In genomic region chr11:66871701-66872100, GRCm38 (mm10) we compare ENCODE assay signal across 9 mouse cellular contexts. TPM values are rescaled to one million over a fixed set of nuclear protein-coding genes. Genes with fewer than 3 reads are reported as not detected.
A peak's percentile ranks its signal among the peaks of the same experiment; 100 is the strongest.
DNase-seq lines count a peak whose midpoint lies in the region; ATAC-seq and TF ChIP-seq lines count a peak whose summit lies in the region.
"Had no signal": no experiment of that assay in that cellular context is flagged by ENCODE, and none has a peak within 500 bp of the region (broad histone marks: within the 10 kb centered on the region; RNA-seq: fewer than 3 reads in every experiment).

No protein-coding gene starts in this region.

- no peaks in the 10 kb centered on the region for H3K79me2 ChIP-seq in CH12.LX (replicated peaks; ENCODE audit: control insufficient read depth, extremely low read depth, insufficient read depth, poor library complexity, severe bottlenecking)

- no peak overlapping the region for H3K27ac ChIP-seq in hindbrain, embryonic 11.5 days (ENCODE audit: low read depth, low read length)
- no peak overlapping the region for H3K27ac ChIP-seq in hindbrain, embryonic 13.5 days
- H3K27ac ChIP-seq in CH12.LX (ENCODE audit: insufficient read depth, low read depth): no peak overlapping the region
- H3K27ac ChIP-seq: neural tube, embryonic 13.5 days had no signal

- no peaks in the 10 kb centered on the region for H3K4me1 ChIP-seq in hindbrain, embryonic 11.5 days (replicated peaks; ENCODE audit: control insufficient read depth, insufficient read depth, low read length)
- H3K4me1 ChIP-seq in hindbrain, embryonic 13.5 days (replicated peaks): 0 out of 2 replicates have a peak, but pooled peaks cover 2% of the 10 kb centered on the region
- H3K4me1 ChIP-seq in CH12.LX (ENCODE audit: control insufficient read depth in 1 of 2, insufficient read depth in 2 of 2): peaks cover 7 to 20% of the 10 kb centered on the region in 2 experiments; a peak in 3 of 4 replicates
- H3K4me1 ChIP-seq: neural tube, embryonic 13.5 days had no signal

- in situ Hi-C loops in CH12.LX (cut with MboI; ENCODE audit: low pct_ligation_motif_present, low pct_unique_long_range_greater_than_20kb, low sequenced_read_pairs): no loop called here

- intact Hi-C loops in heart, postnatal 36 days (cut with DNase I): loop anchor here (1.0 to 5.0 kb wide), 4 partner anchors 258 to 1049 kb away; no protein-coding TSS in a partner anchor

- H3K4me3 ChIP-seq in hindbrain, embryonic 11.5 days (ENCODE audit: low read depth, low read length): no peak overlapping the region
- H3K4me3 ChIP-seq in hindbrain, embryonic 13.5 days: no peak overlapping the region
- no peak overlapping the region for H3K4me3 ChIP-seq in CH12.LX (replicated peaks in 1 of 3; ENCODE audit: low read depth in 2 of 3, low read length in 2 of 3, poor library complexity in 1 of 3)
- H3K4me3 ChIP-seq: neural tube, embryonic 13.5 days had no signal

- no peaks in the 10 kb centered on the region for H3K27me3 ChIP-seq in hindbrain, embryonic 11.5 days (ENCODE audit: control insufficient read depth, insufficient read depth, low read length)
- no peaks in the 10 kb centered on the region for H3K27me3 ChIP-seq in hindbrain, embryonic 13.5 days
- H3K27me3 ChIP-seq in CH12.LX (replicated peaks): no peaks in the 10 kb centered on the region
- H3K27me3 ChIP-seq: neural tube, embryonic 13.5 days had no signal

- no peak overlapping the region for H3K4me2 ChIP-seq in hindbrain, embryonic 11.5 days (replicated peaks; ENCODE audit: low read depth, low read length)
- H3K4me2 ChIP-seq in hindbrain, embryonic 13.5 days: no peak overlapping the region
- no peak overlapping the region for H3K4me2 ChIP-seq in CH12.LX (ENCODE audit: insufficient read depth, low read depth, poor library complexity, severe bottlenecking)
- H3K4me2 ChIP-seq: neural tube, embryonic 13.5 days had no signal

- no peaks in the 10 kb centered on the region for H3K9me3 ChIP-seq in hindbrain, embryonic 11.5 days (ENCODE audit: control insufficient read depth, low read length)
- no peaks in the 10 kb centered on the region for H3K9me3 ChIP-seq in hindbrain, embryonic 13.5 days
- peaks cover 8% of the 10 kb centered on the region for H3K9me3 ChIP-seq in CH12.LX (replicated peaks; ENCODE audit: low read length)

- no peak overlapping the region for H3K9ac ChIP-seq in hindbrain, embryonic 11.5 days (ENCODE audit: low read depth, low read length)
- no peak overlapping the region for H3K9ac ChIP-seq in hindbrain, embryonic 13.5 days
- no peak overlapping the region for H3K9ac ChIP-seq in CH12.LX (ENCODE audit: insufficient read depth, low read depth)
- H3K9ac ChIP-seq: neural tube, embryonic 13.5 days had no signal

- peak; percentile 92 for TF ChIP-seq RAD21 in CH12.LX (IDR thresholded peaks at IDR 0.05; ENCODE audit: low read depth, low read length)

- WGBS in hindbrain, embryonic 11.5 days: 13% methylated on average over 5 of the region's 5 CpGs
- WGBS in hindbrain, embryonic 13.5 days: 10% methylated on average over 5 of the region's 5 CpGs

- no peaks in the 10 kb centered on the region for H3K36me3 ChIP-seq in hindbrain, embryonic 11.5 days (ENCODE audit: control insufficient read depth, insufficient read depth, low read length)
- H3K36me3 ChIP-seq in hindbrain, embryonic 13.5 days: no peaks in the 10 kb centered on the region
- no peaks in the 10 kb centered on the region for H3K36me3 ChIP-seq in CH12.LX (replicated peaks in 1 of 2; ENCODE audit: control insufficient read depth in 1 of 2, insufficient read depth in 1 of 2, low read length in 1 of 2)
- H3K36me3 ChIP-seq: neural tube, embryonic 13.5 days had no signal

- dilution Hi-C loops in CH12.LX (cut with MboI; ENCODE audit: extremely low pct_ligation_motif_present, extremely low pct_unique_long_range_greater_than_20kb, low sequenced_read_pairs): no loop called here

- TF ChIP-seq CTCF in CH12.LX (conservative IDR thresholded peaks at IDR 0.05 in 1 of 2, IDR thresholded peaks at IDR 0.05 in 1 of 2; ENCODE audit: low read depth in 2 of 2, low read length in 2 of 2): peak; percentile 47 to 88; a peak in 3 of 4 replicates

- TF ChIP-seq EP300 in CH12.LX (IDR thresholded peaks at IDR 0.05; ENCODE audit: low read length): no peak

- DNase-seq in hindbrain, embryonic 11.5 days (ENCODE audit: low spot score): peak; percentile 76
- DNase-seq in CH12.LX (ENCODE audit: extremely low read depth) (peak; percentile 84), ZHBTc4 (ENCODE audit: low read depth, low spot score) (peak; percentile 61)
- DNase-seq in heart, postnatal 36 days: peak; percentile 2
- DNase-seq in mesoderm, embryonic 11.5 days (ENCODE audit: low read depth, low spot score): peak; percentile 69
- no peak for DNase-seq in spleen, postnatal 4 days (ENCODE audit: low spot score in 2 of 2)
- no peak for DNase-seq in adrenal gland, adult 18-20 months (ENCODE audit: low spot score in 2 of 2)

- no peak for ATAC-seq in hindbrain, embryonic 11.5 days (ENCODE audit: low FRiP score)
- no peak for ATAC-seq in hindbrain, embryonic 13.5 days (ENCODE audit: low FRiP score)

- TF ChIP-seq POLR2A in CH12.LX (IDR thresholded peaks at IDR 0.05; ENCODE audit: low read depth, low read length): no peak

TF ChIP-seq in CH12.LX, 34 proteins besides CTCF, POLR2A, EP300 and RAD21:
- TF ChIP-seq ZC3H11A (IDR thresholded peaks at IDR 0.05; ENCODE audit: low read depth, low read length) (0 out of 2 replicates have a peak, but pooled peaks have one; percentile 7), MYC (IDR thresholded peaks at IDR 0.05; ENCODE audit: low read depth, low read length) (0 out of 2 replicates have a peak, but pooled peaks have one; percentile 20), SIN3A (IDR thresholded peaks at IDR 0.05; ENCODE audit: low read length) (0 out of 2 replicates have a peak, but pooled peaks have one; percentile 23), CHD1 (IDR thresholded peaks at IDR 0.05; ENCODE audit: low read depth, low read length) (no peak), NRF1 (IDR thresholded peaks at IDR 0.05; ENCODE audit: low read depth, low read length) (no peak), NELFE (IDR thresholded peaks at IDR 0.05; ENCODE audit: low read depth, low read length) (0 out of 2 replicates have a peak, but pooled peaks have one; percentile 2), SMC3 (IDR thresholded peaks at IDR 0.05; ENCODE audit: low read depth, low read length) (peak; percentile 73)

RNA-seq across cellular contexts. Expression of gene Pirt, which starts 40.1 kb away (rescaled TPM):
- polyA plus RNA-seq in hindbrain, embryonic 11.5 days (2014; fragmentation: Nextera tagmentation; extraction: Ambion mirVana): 1.3 and 3.3 TPM in 2 replicates
- 8.6 and 10.4 TPM in 2 replicates for polyA plus RNA-seq in hindbrain, embryonic 13.5 days (2015; fragmentation: Nextera tagmentation; extraction: Ambion mirVana)
- total RNA-seq in CH12.LX (2012; rRNA removed): not detected in 2 replicates
- not detected in 2 replicates for total RNA-seq in CH12.LX (2014; rRNA removed)
- not detected in 2 replicates for polyA plus RNA-seq in CH12.LX (2012; ENCODE audit: insufficient read length, low read depth)
- total RNA-seq in heart, postnatal 36 days (2021): 10 to 100 TPM in 1 of 2 experiments, 1 to 10 TPM in 1; 4.6 to 13.9 TPM
- 1 to 10 TPM; 7.5 to 9.9 TPM for total RNA-seq in adrenal gland, adult 18-20 months (2021)

Comparison
In these comparisons a context has a peak if more than half of its experiments do, and no peak if none do; other contexts are left out.
1. DNase-seq: peak in hindbrain, embryonic 11.5 days (single experiment), CH12.LX (single experiment), ZHBTc4 (single experiment), heart, postnatal 36 days (2 of 2) and mesoderm, embryonic 11.5 days (single experiment); none in spleen, postnatal 4 days (0 of 2) and adrenal gland, adult 18-20 months (0 of 2).
2. RNA of gene Pirt, which starts 40.1 kb away (total RNA-seq): 4.6 to 13.9 TPM in heart, postnatal 36 days and 7.5 to 9.9 TPM in adrenal gland, adult 18-20 months; not detected in CH12.LX; every median in the first group is over 4 times any median in the second.